Mouse (Mus musculus) adrenal gland, postnatal 10 days (tissue): ENCODE data around the gene Tpr. TPM values are rescaled to one million over a fixed set of nuclear protein-coding genes. Genes with fewer than 3 reads are reported as not detected.

Experiments used
- DNase-seq: peaks from one replicate; pipeline ENCODE4 v3.0.0; 2021; ENCODE audit warnings: mixed read lengths
- long read RNA-seq, 2 experiments: library from polyadenylated mRNA; stranded (forward); transcript quantifications; one replicate each; pipeline ENCODE4 v2.0.0; 2021
- total RNA-seq, 2 experiments: library from RNA; stranded (reverse); gene quantifications; 2 replicates each; pipeline ENCODE4 v1.2.3; 2021

Tpr gene
- total RNA-seq: 100 to 1,000 TPM; 103 to 121 TPM
- long read RNA-seq, experiment 1, partial matches to known transcripts: 73 of 79 reads
- long read RNA-seq, experiment 1, other reads (novel, unspliced or antisense): 6 of 79 reads
- long read RNA-seq, experiment 2, full-length matches to known transcripts: 7 of 30 reads
- long read RNA-seq, experiment 2, partial matches to known transcripts: 23 of 30 reads
- long read RNA-seq, experiment 2, other reads (novel, unspliced or antisense): 0 of 30 reads

DNA sequence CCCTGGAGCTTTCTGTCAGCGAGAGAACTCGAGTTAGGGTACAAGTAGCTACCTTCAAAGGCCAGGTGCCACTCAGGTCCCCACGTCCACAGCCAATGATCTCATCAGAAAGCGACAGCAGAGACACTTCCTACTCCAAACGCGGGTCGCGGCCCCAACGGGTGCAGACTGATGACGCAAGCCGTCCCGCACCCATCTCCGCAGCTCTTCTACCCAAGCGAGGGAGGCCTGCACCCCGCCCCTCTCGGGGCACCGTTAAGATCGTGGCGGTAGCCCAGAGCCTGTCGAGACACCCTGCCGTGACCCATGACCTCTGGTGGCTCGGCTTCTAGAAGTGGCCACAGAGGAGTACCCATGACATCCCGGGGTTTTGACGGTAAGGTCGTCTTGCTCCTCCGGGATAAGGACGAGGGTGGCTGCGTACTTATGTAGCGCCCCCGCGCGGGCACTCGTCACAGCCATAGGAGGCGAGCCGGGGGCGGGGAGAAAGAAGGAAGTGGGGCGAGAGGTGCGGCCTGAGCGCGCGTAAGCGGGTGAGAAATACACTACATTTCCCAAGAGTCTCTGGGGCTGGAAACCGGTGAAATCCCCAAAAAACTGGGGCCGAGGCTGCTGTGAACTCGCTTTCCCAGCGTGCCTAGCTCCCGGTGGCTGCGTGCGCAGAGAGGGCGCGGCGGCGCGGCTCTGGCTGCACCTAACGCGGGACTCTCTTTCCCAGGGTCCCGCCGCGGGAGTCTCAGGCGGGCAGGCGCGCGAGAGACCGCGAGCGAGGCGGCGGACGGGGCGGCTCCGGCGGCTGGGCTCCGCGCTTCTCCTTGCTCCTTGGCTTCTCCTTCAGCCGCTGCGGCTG lies at the start of gene Tpr, which contains the start of gene Odr4:
Tpr (plus strand) TSS at position 201 of the 850 bp plus-strand sequence.
Odr4 (minus strand) TSS at position 443 of the 850 bp plus-strand sequence.
- peak; percentile 97 for DNase-seq

DNA sequence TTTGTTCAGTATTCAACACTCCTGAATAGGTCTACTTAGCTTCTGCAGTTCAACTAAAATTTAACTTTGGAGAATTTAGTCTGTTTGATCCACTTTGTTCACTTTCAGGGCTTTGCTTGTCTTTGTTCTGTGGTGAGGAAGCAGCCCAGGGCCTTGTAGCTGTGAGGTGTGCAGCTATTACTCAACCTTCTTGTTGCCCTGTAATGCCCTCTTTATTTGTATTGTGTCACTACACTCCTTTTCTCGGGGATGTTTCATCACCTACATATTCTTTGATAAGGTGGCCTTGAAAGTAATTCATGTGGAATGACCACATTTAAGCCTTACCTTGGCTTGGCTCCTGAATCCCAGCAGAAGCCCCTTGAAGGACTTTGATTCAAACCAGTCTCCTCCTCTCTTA lies 31.8 kb upstream of the Tpr start:
- DNase-seq: no peak

DNA sequence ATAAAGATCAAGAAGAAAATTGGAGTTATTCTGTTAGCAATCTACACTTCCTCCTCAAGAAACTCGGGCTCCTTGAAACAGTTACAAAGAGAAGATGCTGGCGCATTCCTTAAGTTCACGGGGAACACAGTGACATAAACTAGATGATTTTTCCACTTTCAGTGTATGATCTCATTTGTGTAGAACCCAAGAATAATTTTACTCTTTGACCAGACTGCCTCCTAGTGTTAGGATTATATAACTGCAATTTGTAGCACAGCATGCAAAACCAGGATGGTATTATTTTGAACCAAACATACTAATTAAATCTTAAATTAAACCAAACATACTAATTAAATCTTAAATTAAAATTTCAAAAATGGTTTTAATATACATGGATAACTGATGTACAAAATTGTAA lies 19.7 kb upstream of the Tpr start:
- no peak for DNase-seq

DNA sequence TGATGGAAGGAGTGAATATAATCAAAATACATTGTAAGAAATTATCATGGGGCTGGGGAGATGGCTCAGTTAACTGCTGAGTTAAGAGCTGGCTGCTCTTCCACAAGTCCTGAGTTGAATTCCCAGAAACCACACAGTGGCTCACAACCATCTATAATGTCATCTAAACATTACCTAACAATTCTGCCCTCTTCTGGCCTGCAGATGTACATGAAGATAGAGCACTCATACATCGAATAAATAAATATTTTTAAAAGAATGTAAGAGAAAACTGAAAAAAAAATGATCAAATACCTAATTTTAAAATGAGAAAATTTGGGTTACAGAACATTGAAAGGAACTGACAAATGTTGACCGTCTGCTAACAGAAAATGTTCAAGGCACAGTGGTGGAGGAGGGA lies 18.4 kb upstream of the Tpr start:
- no peak for DNase-seq

DNA sequence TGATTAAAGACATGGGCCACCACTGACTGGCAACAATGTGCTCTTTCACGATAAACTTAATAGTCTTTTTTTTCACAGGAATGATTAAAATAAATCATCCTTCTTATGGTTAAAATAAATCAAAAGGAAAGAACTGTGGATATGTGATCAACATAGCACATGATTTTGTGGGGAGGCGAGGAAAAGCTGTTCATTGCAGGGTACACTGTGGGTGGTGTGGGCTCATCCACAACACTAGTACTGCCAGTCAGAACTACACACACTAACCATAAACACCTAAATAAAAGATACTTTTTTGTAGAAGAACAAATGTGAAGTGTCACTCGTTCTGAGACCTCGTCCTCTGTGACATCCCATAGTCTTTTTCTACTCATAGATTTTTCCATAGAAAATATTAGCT lies 8.5 kb upstream of the Tpr start:
- no peak for DNase-seq

DNA sequence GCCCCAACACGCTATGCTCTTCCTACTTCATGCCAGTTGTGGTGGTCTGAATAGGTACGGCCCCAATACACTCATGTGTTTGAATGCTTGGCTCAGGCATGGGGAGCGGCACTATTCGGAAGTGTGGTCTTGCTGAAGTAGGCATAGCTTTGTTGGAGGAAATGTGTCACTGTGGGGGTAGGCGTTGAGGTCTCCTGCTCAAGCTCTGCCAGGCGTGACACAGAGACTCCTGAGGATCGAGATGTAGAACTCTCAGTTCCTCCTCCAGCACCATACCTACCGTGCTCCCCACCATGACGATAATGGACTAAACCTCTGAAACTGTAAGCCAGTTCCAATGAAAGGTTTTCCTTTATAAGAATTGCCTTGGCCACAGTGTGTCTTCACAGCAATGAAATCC lies 5.1 kb upstream of the Tpr start:
- DNase-seq: no peak

DNA sequence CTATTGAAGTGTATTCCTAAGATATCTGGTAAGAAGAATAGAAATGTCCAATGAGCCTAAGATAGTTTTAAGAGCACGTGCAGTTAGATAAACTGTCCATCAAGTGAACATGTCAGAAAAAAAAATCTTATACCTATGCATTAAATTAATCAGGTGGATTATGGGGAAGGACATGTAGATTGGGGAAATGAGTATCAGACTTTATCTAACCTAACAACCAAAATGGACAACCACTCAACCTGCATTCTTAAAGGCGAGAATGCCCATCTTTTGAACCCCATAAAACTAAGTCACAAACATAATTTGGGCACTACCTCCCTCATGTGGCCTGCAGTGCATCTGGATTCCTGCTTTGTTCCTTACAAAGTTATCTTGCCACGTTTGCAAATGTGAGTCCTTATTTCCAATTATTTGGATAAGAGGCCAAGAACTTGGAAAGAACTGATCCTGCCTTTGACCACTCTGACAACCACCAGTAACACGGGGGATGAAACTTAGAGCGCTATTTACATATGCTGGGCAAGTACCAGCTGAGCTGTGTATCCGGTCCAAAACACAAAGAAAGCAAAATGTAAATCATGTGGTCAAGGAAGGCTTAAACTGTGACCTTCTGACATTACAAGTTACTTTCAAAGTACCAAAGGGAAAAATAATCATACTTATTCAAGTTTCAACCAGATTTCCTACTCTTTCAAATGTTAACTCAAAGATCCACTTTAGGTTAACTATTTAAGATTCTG lies 3.1 kb upstream of the Tpr start:
- no peak for DNase-seq

DNA sequence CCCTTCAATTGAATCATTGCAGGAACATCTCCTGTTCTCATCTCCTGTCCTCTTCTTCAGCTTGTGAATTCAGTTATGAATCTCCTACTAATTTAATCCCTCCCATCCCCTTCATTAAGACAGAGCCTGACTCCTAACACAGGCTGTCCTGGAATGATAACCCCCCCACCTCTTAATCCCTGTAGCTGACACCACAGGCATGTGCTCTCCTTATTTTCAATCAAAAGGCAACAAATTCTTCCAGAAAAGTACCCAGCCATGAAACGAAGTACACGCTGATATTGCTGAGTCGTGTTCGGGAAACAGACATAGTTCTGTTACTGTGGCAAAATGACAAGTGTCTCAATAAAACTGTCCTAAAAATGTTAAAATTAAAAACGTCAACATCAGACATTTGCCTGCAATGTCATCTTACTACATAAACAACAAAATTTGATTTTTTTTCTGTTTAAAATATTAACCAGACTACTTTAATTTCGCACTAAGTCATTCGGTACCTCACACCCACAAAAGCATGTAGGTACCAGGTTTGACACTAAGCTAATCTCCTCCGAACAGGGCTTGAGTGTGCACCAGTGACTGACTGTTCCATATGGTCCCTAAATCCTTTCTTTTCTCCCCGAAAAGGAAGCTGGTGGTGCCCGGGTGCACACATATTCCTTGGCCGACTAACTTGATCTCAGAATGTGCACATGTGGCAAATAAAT lies 554 bp upstream of the Tpr start:
- no peak for DNase-seq

DNA sequence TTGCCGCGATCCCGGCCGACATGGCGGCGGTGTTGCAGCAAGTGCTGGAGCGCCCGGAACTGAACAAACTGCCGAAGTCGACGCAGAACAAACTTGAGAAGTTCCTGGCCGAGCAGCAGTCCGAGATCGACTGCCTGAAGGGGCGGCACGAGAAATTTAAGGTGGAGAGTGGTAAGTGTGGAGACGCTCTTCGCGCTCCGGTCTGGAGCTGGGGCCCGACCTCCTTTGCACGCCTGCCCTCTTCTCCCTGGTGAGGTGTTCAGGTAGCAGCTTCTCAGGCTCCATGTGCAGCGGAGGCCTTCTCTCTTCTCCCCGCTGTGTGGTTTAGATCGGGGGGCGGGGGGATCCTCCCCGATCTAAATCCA lies 832 bp downstream of the Tpr start:
- DNase-seq: no peak

DNA sequence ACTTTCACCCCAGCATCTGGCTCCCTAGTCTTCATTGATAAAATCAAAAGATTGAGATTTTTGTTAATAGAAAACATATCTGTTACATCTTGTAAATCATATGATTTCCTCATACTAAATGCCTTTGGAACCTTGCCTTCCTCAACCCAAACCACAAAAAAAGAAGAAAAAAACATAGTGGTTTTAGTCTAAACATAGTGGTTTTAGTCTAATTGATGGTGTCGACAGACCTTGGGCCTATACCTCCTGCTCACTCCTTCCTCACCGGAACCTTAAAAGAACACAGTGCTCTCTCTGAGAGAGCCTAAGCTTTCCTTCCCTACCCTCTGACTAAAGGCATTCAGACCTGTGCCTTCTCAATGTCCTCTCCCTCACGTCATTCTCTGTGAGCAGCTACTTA lies 3.4 kb downstream of the Tpr start:
- DNase-seq: no peak

DNA sequence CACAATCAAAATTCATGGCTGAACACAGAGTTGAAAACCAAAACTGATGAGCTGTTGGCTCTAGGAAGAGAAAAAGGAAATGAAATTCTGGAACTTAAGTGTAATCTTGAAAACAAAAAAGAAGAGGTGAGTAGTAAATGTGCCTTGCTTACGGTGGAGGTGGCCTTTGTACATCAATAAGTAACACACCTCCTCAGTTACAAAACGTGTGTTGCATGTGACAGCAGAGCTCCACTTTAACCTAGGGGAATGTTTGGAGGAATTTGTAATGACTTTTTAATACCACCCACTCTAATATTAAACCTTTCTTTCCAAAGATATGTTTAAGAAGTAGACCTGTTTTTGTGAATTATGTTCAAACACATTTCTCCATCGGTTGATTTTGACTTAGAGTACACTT lies 11.3 kb downstream of the Tpr start:
- DNase-seq: no peak

DNA sequence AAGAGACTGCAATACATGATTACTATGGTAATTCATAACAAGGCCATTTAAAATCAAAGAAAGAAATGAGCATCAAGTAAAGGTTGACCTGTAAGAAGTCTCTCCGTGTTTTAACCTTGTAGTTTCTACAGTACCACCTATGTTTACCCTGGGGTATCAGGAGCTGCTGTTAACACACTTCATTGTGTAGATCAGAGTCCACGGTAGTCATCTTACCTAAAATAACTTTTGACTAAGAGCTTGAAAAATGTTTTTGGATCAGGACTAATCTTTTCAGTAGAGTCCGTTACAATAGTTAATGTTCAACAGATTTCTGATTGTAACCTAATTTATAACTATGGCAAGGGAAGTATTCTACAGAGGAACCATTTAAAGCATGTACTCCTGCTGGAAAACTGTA lies 11.9 kb downstream of the Tpr start:
- no peak for DNase-seq

DNA sequence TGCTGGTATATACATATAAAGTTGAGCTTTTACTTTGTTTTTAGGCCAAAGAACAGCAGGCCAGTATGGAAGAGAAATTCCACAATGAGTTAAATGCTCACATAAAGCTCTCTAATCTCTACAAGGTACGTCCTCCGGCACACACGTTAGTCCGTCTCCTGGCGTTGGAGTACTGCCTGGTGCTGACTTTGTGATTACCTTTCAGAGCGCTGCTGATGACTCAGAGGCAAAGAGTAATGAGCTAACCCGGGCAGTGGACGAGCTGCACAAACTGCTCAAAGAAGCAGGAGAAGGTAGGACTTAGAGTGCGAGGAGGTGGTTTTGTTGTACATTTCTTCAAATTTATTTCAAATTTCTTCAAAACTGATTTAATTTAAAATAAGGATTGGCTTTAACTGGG lies 14.6 kb downstream of the Tpr start:
- no peak for DNase-seq

DNA sequence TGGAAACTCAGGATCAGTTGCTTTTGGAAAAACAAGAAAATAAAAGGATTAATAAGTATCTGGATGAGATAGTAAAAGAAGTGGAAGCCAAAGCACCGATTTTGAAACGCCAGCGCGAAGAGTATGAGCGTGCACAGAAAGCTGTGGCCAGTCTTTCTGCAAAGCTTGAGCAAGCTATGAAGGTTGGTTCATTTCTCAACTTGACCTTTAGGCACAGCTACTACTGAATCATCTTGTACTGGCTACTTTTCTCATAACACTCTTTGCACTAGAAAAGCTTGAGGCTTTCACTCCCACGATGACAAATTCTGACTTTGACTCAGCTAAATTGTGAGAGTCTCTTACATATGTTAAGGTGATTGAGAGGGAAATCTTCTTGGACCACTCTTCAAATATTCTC lies 17.4 kb downstream of the Tpr start:
- DNase-seq: no peak

DNA sequence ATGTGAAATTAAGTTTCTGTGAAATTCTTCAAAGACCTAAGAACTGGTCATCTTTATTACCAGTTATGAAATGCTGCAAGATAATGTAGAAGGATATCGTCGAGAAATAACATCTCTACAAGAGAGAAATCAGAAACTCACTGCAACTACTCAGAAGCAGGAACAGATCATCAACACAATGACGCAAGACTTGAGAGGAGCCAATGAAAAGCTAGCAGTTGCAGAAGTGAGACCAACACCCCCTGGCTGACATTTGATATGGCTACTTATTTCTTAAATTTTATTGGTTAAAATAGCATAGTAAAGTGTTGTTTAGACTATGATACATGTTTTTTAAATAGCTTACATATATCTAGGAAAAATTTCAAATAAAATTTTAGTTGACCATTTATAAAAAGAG lies 23.4 kb downstream of the Tpr start:
- no peak for DNase-seq

DNA sequence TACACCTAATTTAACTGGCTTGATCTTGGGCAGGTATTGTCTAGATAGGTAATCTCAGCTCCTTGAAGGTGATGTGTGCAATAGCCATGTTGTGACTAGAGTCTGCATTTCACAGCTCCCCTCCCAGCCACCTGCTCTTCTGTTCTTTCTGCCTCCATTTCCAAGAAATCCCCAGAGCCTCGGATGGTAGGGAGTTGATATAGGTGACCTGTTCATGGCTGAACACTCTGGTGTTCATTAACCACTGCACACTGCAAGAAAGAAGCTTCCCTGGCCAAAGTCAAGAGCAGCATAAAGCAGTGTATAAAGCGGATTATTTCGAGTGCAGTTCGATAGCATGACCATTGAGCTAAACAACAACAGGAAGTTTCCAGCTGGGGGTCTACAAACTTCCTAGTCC lies 25.8 kb downstream of the Tpr start:
- no peak for DNase-seq

DNA sequence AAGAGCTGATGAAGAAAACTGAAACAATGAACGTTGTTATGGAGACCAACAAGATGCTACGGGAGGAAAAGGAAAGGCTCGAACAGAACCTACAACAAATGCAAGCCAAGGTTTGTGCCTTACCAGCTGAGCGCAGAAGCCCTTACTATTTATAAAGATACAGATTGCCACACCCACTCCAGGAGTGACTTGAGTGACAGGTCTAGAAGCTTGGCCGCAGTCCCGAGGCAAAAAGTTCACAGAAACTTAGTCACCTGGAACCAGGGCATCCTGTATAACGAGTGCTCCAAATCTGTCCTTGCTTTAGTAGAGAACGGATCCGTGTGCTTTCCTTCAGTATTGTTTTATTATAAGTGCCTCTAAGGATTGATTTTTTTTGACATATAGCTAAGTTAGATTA lies 33.0 kb downstream of the Tpr start:
- DNase-seq: no peak

DNA sequence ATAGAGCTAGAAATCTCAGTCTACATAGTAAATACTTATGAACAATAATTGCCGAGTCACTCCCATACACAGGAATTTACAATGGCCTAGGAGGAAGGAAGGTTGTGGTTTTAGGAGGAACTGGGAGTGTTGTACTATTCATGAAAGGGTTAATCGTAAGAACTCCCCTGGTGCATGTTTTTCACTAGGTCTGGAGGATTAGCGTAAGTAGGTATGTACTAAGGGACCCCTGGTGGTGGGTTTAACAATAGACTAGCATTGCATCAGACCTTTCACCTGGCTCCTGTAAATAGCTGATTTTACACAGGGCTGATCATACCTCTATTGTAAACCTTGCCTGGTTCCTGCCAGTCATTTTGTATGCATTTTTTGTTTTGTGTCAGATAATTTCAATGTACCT lies 33.6 kb downstream of the Tpr start:
- no peak for DNase-seq

DNA sequence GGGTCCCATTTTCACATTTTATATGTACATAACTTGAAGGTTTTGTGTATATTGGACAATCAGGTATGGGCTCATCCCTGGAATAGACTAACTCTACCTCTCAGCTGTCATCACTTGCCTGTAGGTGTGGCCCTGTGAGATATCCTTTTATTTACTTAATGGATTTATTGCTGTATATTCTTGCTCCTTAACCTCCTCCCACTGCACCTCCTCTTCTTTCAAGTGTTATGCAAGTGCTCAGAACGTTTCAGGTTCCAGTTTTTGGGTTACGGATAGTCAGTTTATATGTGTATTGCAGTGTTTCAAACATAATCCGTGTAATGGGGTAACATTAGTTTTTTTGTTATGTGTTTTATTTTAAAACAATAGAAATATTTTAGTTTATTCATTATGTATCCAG lies 46.0 kb downstream of the Tpr start:
- no peak for DNase-seq

DNA sequence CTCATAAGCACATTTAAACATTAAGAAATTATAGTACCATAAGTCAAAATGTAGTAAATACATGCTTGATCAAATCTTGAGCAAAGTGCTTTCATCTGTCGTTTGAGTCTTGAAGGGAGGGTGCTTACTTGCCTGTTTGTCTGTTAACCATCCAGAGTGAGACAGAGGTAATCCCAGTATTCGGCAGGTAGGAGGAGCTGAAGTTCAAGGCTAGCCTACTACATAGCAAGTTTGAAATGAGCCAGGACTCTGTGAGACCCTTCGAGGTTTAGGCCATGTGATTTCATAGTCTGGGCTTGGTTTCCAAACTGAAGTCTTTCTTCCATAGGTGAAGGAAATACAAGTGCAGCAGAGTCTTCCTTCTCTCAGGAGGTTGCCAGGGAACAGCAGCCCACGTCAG lies 49.1 kb downstream of the Tpr start:
- no peak for DNase-seq

DNA sequence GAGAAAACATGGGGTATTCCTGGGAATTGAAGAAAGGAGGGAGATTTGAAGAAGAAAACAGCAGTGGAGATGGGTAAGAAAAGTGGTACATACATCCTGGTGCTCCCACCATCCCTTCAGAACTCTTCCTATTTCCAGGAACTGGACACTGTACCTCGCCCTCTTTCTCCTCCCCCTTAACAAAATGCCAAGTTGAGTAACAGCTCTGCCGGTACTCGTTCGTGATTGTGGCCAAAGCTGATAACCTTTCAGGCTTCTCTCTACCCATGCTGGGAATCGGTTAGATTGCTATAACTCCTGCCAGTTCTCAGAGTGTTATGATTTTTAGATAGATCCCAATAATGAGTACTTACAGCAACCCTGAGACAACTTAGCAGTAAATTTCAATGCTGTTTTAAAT lies 66.3 kb downstream of the Tpr start:
- DNase-seq: no peak

DNA sequence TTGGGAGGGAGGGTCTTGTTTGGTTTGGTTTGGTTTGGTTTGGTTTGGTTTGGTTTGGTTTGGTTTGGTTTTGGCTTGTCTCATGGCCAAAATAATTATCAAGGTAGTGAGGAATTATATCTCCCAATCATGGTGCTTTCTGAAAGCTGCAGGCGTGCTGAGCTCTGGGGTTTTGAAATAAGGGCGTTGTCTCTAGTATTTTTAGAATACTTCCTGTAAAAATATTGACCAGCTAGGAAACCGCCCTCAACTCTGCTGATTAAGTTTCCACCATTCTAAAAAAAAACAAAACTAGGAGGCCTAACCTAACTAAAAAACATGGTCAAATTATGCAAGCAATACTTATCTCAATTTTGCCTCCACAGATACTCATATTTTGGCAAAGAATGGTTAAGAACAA lies 67.0 kb downstream of the Tpr start:
- DNase-seq: no peak

DNA sequence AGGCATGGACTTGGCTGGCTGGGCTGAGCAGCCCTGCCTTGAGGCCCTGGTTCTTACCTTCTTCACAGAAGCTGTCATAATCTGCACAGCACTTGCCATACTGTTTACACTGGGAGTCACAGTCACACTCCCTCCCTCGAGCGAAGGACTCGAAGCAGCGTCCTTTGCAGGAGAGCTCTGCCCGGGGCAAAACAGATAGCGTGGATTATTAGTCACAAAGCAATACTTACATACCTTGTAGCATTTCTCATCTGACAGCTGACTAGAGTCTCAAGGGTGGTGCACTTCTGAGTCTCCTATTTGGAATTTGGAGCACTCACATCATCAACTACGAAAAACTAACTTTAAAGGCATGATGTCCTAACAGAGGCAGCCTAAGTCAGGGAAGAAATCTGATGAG lies 68.0 kb downstream of the Tpr start:
- no peak for DNase-seq
